Mouse (Mus musculus): ENCODE results near the gene Sfrp5. TPM values are rescaled to one million over a fixed set of nuclear protein-coding genes. Genes with fewer than 3 reads are reported as not detected.

Gene Sfrp5
- 0.15 TPM for polyA plus RNA-seq (2017; shearing (Covaris generic))

DNA sequence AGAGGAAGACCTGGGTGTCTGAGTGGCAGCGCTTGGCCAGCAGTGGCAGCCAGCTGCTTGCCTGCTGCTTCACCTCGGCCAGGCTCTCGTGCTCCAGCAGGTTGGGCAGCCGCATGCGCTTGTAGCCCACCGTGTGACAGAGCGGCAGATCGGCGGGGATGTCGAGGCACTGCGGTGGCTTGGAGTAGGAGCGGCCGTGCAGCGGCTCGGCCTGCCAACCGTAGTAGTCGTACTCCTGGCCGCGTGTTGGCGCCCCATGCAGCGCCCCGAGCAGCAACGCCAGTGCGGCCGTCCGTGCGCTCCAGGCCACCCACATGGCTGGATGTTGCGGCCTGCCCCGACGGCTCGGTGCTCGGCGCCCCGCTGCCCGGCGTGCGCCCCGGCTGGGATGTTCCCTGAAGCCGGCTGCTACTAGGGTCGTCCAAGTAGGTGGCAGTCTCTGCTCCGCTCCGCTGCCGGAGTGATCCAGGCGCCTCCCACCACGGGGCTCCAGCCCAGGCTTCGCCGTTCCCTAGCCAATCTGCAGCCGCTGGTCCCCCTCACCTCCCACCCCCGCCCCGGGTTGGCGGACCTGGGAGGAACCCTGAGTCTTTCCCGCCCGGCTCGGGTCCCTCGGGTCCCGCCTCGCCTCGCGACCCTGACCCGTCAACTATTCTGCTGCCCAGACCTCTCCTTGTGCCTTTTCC, at the start of gene Sfrp5:
Gene Sfrp5, minus strand, starts transcription at position 557 of the 686 bp plus-strand sequence.

DNA sequence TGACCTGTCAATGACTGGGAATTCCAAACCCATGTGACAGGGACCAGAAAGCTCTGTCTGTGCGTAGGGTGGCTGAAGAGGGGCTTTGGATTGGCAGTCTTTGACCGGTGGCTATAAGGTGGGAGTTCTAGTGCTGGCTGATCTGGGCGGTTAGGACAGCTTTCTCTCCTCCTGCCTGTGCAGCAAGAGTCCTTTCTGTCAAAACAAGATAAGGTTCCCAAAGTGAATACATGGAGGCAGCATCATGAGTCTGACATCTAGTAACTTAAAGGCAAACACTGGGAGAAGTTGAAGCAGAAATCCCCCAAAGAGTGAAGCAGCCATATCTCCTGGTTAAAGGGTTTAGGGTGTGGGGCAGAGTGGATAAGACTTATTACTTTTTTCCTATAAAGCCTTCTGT, 45.5 kb upstream of the Sfrp5 start, which contains the start of gene Golga7b:
Gene Golga7b, plus strand, starts transcription at position 56 of the 400 bp plus-strand sequence.

DNA sequence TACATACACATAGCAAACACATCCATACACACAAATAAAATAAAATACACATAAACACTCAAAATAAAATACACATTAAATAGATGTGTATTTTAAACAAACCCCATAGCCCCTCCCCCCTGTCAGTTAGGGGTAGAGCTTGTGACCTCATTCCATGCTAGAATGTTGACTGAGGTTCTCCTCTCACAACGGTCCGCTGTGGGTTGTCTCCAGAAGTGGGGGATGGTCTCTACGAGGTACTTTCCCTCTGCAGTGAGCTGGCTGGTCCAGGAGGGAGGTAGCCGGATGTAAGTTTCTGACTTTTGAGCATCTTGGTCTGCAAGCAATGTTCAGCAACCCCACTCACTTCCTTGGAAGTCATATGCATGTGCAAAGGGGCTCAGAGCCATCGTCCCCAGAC, 38.3 kb downstream of the Sfrp5 start, which contains the start of gene Zfyve27:
Gene Zfyve27, plus strand, starts transcription at position 188 of the 400 bp plus-strand sequence.

Other genes starting within 250 kb of the Sfrp5 start
- gene Mms19, start 221.1 kb downstream of the Sfrp5 start, polyA plus RNA-seq (2017; shearing (Covaris generic)): 79.9 TPM
- gene Ubtd1, start 220.5 kb downstream of the Sfrp5 start, polyA plus RNA-seq (2017; shearing (Covaris generic)): 5.3 TPM
- gene Ankrd2, start 166.3 kb downstream of the Sfrp5 start, polyA plus RNA-seq (2017; shearing (Covaris generic)): not detected
- not detected for gene Hoga1, start 156.6 kb downstream of the Sfrp5 start, polyA plus RNA-seq (2017; shearing (Covaris generic))
- not detected for gene 4933411K16Rik, start 150.0 kb downstream of the Sfrp5 start, polyA plus RNA-seq (2017; shearing (Covaris generic))
- 0.79 TPM for gene Morn4, start 115.9 kb downstream of the Sfrp5 start, polyA plus RNA-seq (2017; shearing (Covaris generic))
- 3.6 TPM for gene Pi4k2a, start 111.8 kb downstream of the Sfrp5 start, polyA plus RNA-seq (2017; shearing (Covaris generic))
- 5.5 TPM for gene Avpi1, start 73.2 kb downstream of the Sfrp5 start, polyA plus RNA-seq (2017; shearing (Covaris generic))
- 3.4 TPM for gene Marveld1, start 54.9 kb downstream of the Sfrp5 start, polyA plus RNA-seq (2017; shearing (Covaris generic))
- gene Zfyve27, start 38.3 kb downstream of the Sfrp5 start, polyA plus RNA-seq (2017; shearing (Covaris generic)): 67.2 TPM
- not detected for gene Golga7b, start 45.3 kb upstream of the Sfrp5 start, polyA plus RNA-seq (2017; shearing (Covaris generic))
- not detected for gene Crtac1, start 229.5 kb upstream of the Sfrp5 start, polyA plus RNA-seq (2017; shearing (Covaris generic))

Data from activated CD4-positive, CD25-positive, alpha-beta regulatory T cell, adult 9 weeks (primary cell).